Mouse (Mus musculus) lung, adult 2 months (tissue): Measurements from ENCODE around the gene Zrsr1.

Source experiments
- CTCF ChIP-seq: fragments of 200-500 bp; IDR thresholded peaks from 2 replicates; pipeline ENCODE4 v1.5.1; 2011; ENCODE audit warnings: mild to moderate bottlenecking, low read length, control low read depth; ENCODE audit not compliant: insufficient read depth
- POLR2A ChIP-seq: fragments of 200-500 bp; IDR thresholded peaks from 2 replicates; pipeline ENCODE4 v1.6.1; 2011; ENCODE audit warnings: low read depth, mild to moderate bottlenecking, control low read depth, low read length, borderline replicate concordance; ENCODE audit errors: extremely low read depth

DNA sequence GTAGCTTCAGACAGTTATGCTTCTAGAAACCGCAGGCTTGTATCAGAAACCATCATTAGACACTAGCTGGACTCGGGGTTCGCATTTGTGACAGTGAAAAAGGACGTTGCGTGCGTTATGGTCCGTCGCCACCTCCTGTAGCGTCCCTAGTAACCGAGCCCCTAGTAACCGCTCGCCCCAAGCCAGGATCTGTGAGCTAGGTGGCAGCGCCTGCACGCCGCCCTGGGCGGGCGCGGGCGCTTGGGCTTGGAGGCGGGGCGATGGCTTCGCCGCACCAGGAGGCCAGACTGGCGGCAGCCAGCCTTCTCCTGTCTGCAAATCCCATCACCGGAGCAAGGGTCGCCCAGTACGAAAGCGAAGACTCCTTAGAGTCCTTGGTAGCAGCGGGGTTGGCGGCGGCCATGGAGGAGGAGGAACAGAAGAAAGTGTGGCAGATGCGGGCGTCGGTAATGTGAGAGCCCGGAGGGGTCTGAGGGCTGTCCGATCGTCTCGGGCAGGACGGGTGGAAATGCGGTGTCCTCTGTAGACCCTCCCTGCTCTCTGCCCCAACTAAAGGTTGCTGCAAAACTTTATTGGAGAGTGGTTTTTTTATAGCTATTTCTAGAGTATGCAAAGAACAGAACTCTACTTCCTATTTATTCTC, 36.5 kb downstream of the Zrsr1 start:
- TF ChIP-seq CTCF (no peak), POLR2A (peak; percentile 64; the same call in 1 of the 2 replicates)
